Mouse (Mus musculus) ES-Bruce4 (cell line): ENCODE measurements around the gene Shank1. TPM values are rescaled to one million over a fixed set of nuclear protein-coding genes. Genes with fewer than 3 reads are reported as not detected.

Experiments used
- H3K27ac ChIP-seq: 2 replicates; pipeline ENCODE4 v1.5.1; 2012; ENCODE audit warnings: low read length, inconsistent platforms; ENCODE audit not compliant: insufficient read depth
- H3K27me3 ChIP-seq: 2 replicates; pipeline ENCODE4 v1.6.1; 2012; ENCODE audit warnings: mild to moderate bottlenecking, low read length, inconsistent platforms; ENCODE audit not compliant: control insufficient read depth, poor library complexity, insufficient read depth, severe bottlenecking
- H3K36me3 ChIP-seq: 2 replicates; pipeline ENCODE4 v1.6.1; 2012; ENCODE audit warnings: inconsistent platforms, mild to moderate bottlenecking, low read length, moderate library complexity; ENCODE audit not compliant: control insufficient read depth, poor library complexity, insufficient read depth, severe bottlenecking
- H3K4me1 ChIP-seq: one replicate; pipeline ENCODE4 v1.8.1; 2011; ENCODE audit warnings: low read length; ENCODE audit not compliant: control insufficient read depth, insufficient read depth
- H3K4me3 ChIP-seq: 2 replicates; pipeline ENCODE4 v1.5.1; 2011; ENCODE audit warnings: low read depth, mild to moderate bottlenecking, low read length
- H3K9ac ChIP-seq: 2 replicates; pipeline ENCODE4 v1.6.1; 2012; ENCODE audit warnings: low read depth, mild to moderate bottlenecking, inconsistent platforms; ENCODE audit not compliant: poor library complexity, severe bottlenecking
- H3K9me3 ChIP-seq: replicated peaks from 2 replicates; pipeline ENCODE4 v1.6.1; 2012; ENCODE audit warnings: mild to moderate bottlenecking, low read length, inconsistent platforms; ENCODE audit not compliant: control insufficient read depth, poor library complexity, insufficient read depth, severe bottlenecking
- CTCF ChIP-seq: IDR thresholded peaks from one replicate; pipeline ENCODE4 v1.8.1; 2011; ENCODE audit warnings: low read depth, low read length
- EP300 ChIP-seq: IDR thresholded peaks from 2 replicates; pipeline ENCODE4 v1.6.1; 2011; ENCODE audit warnings: low read depth, low read length; ENCODE audit not compliant: insufficient read depth
- POLR2A ChIP-seq: IDR thresholded peaks from one replicate; pipeline ENCODE4 v1.8.1; 2011; ENCODE audit warnings: low read length; ENCODE audit not compliant: insufficient read depth
- polyA plus RNA-seq: library from polyadenylated mRNA; stranded (reverse); fragments of >200 nt; gene quantifications from 2 replicates; pipeline ENCODE4 v1.2.4, GENCODE M21; 2011; ENCODE audit warnings: low read depth; ENCODE audit not compliant: missing spikeins, insufficient read depth, insufficient read length

Shank1 gene
- polyA plus RNA-seq, 1 experiment, result 2.5 TPM

DNA sequence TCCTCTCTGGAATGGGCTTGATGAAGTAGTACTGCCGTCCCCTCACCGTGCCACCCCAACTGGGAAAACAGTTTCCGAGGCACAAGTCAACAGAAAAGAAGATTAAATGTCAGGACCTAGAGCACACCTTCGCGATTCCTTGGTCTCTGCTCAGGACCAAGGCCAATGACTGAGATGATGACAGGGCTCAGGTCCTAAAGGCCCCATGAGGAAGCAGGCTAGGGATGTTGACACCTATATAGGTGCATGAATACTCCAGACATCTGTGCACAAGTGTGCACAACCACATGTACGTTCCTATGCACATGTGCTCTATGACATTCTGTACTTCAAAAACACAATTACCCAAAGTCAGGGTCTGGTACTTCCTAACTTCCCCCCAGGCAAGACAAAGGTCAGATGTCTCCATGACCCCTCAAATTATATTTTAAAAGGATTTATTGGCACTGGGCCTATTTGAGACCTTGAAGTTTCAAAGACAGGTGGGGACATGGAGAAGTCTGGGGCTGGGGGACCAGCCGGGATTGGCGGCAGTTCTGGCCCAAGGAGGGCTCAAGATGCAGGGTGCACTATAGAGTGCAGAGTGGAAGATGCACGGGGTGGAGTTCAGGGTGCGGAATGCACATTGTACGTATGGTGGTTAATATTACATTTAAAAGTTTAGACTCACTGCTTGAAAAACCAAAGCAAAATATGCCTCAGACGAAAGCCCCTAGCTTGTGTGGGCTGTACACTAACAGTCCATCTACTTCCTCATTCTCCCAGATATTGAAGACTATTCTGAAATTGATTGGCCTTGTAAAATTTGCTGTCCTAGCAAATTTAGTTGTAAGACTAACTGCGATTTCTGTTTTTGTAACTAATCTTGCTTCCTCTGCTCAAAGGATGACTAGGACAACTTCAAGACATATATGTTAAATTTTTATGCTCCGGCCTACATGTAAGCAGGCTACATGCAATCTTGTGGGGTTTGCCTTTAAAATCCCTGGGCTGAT, 6.4 kb upstream of the Shank1 start:
- no peak for TF ChIP-seq POLR2A
- no peak for TF ChIP-seq CTCF
- no peak for TF ChIP-seq EP300
- no peaks in the 10 kb centered on the region for H3K27me3 ChIP-seq
- H3K4me3 ChIP-seq, result peak overlapping the region; percentile 75
- no peaks in the 10 kb centered on the region for H3K9me3 ChIP-seq
- H3K36me3 ChIP-seq, result no peaks in the 10 kb centered on the region
- H3K27ac ChIP-seq, result peak overlapping the region; percentile 60
- peak overlapping the region; percentile 74 for H3K9ac ChIP-seq
- H3K4me1 ChIP-seq, result peaks cover 1% of the 10 kb centered on the region

DNA sequence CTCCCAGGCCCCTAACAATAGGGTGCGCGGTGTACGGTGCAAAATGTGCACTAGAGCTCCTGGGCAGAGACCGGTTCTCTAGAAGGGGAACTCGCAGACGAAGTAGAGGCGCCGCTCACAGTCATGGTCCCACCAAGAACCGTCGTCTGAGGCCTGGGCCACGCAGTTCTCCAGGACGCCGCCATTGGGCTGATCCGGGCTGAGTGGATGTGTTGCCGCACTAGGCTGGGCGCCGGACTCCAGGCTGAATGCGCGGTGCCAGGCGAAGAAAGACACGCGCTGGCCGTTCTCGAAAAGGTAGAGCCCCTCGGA, 5.6 kb upstream of the Shank1 start:
- Histone ChIP-seq H3K27ac (peak overlapping the region; percentile 60), H3K4me3 (peak overlapping the region; percentile 75), H3K36me3 (no peaks in the 10 kb centered on the region), H3K9me3 (no peaks in the 10 kb centered on the region), H3K27me3 (no peaks in the 10 kb centered on the region), H3K9ac (peak overlapping the region; percentile 74), H3K4me1 (peaks cover 1% of the 10 kb centered on the region)
- TF ChIP-seq CTCF (no peak), POLR2A (no peak), EP300 (no peak)

DNA sequence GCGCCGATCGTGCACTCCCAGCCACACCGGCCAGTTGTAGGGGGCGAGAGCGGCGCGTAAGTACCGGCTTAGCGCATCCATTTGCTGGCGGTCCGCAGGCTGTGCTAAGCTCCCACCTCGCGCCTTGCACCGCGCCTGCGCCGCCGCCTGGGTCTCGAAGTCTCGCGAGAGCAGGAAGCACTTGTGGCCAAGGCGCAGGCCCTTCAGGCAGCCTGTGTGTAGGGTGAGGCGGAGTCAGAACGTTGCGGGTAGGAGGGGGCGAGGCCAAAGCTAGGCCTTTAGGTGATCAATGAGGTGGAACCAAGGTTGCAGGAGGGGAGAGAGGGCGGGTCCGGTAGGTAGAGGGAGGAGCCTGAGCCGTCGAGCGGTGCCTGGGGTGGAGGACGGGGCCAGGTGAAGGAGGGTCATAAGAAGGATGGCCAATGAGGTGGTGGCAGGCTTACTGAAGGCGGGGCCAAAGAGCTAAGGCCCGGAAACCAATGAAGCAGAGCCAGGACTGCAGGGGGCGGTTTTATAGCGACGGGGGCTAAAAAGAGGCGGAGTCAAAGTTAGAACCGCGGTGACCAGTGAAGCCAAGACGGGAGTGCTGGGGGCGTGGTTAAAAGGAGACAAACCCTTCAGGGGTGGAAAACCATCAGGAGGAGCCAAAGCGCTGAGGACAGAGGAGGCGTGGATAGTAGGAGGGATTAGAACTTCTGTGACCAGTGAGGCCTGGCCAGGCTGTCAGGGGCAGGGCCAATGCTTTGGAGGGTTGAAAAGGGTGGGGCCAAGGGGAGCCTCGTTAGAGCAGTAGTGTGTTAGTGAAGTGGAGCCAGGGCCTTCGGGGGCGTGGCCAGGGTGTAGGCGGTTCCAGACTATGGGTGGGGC, 5.0 kb upstream of the Shank1 start:
- Histone ChIP-seq H3K9me3 (no peaks in the 10 kb centered on the region), H3K27me3 (no peaks in the 10 kb centered on the region), H3K36me3 (no peaks in the 10 kb centered on the region), H3K4me1 (peaks cover 1% of the 10 kb centered on the region), H3K9ac (peak overlapping the region; percentile 74), H3K4me3 (peak overlapping the region; percentile 75), H3K27ac (peak overlapping the region; percentile 60)
- peak; percentile 46; the same call in 1 of the 2 replicates for TF ChIP-seq EP300
- TF ChIP-seq POLR2A, result peak; percentile 94
- TF ChIP-seq CTCF, result no peak

DNA sequence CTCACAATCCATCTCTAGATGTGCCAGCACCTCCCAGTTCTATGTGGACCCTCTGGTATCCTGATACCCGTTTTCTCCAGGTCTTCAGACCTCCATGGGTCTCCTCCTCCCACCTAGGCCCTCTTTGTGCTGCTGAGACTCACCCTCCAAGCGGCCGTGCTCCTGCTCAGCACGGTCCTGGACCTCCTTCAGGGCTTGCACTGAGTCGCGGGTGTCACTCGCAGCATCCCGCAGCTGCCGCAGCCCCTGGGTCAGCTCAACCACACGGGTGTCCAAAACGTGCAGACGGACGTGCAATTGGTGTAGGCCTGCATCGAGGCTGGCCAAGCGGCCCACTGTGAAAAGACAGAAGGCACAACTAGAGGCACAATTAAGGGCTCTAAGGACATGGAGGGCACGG, 4.4 kb upstream of the Shank1 start:
- H3K27me3 ChIP-seq, result no peaks in the 10 kb centered on the region
- H3K27ac ChIP-seq, result no peak overlapping the region
- H3K4me1 ChIP-seq, result peaks cover 1% of the 10 kb centered on the region
- H3K36me3 ChIP-seq, result no peaks in the 10 kb centered on the region
- peak overlapping the region; percentile 42 for H3K4me3 ChIP-seq
- H3K9me3 ChIP-seq, result no peaks in the 10 kb centered on the region
- no peak overlapping the region for H3K9ac ChIP-seq
- TF ChIP-seq POLR2A (peak; percentile 44), CTCF (no peak), EP300 (no peak)

DNA sequence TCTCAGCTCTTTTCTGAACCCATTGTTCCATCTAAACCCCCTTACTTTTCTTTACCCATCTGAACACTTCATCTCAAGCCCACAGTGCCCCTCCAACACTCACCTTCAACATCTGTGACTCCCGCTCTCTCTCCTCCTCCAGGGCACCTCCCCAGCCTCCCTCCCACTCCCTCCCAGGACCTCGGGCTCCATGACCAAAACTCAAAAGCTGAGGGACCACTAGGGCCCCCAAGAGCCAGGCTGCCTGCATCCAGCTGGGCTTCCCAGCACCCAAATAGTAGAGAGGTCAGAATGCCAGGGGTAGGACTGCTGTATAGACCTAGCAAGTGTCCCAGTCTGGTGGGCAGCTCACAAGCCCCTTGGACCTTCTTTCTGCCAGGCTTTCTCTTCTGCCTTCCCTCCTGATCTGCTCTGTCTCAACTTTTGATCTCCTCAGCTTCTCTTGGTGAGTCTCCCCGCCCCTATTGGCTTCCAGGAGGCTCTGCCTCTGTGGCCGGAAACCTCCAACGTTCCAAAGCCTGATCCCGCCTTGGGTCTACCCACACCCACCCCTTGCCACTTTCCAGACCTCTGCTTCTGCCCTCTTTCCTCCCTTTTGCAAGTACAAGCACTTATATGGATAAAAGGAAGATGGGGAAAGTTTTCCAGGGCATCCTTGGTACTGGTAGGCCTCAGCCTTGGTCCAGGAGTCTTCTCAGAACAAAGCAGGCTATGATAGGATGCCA, 3.4 kb upstream of the Shank1 start, which contains the start of gene Clec11a:
TSS of gene Clec11a (minus strand) at position 387 of the 725 bp plus-strand sequence.
- no peak within 1 kb of the TSS for H3K27ac ChIP-seq
- TF ChIP-seq CTCF (no peak), POLR2A (no peak), EP300 (no peak)
- H3K27me3 ChIP-seq, result no peaks in the 10 kb centered on the region
- no peak within 1 kb of the TSS for H3K9ac ChIP-seq
- no peaks in the 10 kb centered on the region for H3K9me3 ChIP-seq
- H3K36me3 ChIP-seq, result no peaks in the 10 kb centered on the region
- H3K4me1 ChIP-seq, result peaks cover 1% of the 10 kb centered on the region
- peak within 1 kb of the TSS; percentile 42 for H3K4me3 ChIP-seq
